Mouse (Mus musculus) v-Abl transformed pro-B cells (cell line): ENCODE results near the gene Pcp2.
"Not testable (repeated sequence)": the region's sequence is repeated elsewhere in the genome, so short reads cannot be mapped to it uniquely, and the experiment has no call there.

Source experiments
- in situ Hi-C, 2 experiments: fragments of 400-800 bp; cut with MboI; formaldehyde crosslinking; loops; one replicate each; pipeline ENCODE4 v1.15.1; 2025; ENCODE audit not compliant: unreplicated experiment in 2 of 2

Pcp2 gene

GRCm38 (mm10) chr8:3626971-3627370 is 1.6 kb upstream of the Pcp2 start:
- in situ Hi-C loops = loop anchor here (5.0 to 10.0 kb wide), 3 partner anchors 110 to 272 kb away; partner anchors contain the start of genes Pnpla6 (in 2 of the 2) and A430078G23Rik (in 1 of the 2)

DNA sequence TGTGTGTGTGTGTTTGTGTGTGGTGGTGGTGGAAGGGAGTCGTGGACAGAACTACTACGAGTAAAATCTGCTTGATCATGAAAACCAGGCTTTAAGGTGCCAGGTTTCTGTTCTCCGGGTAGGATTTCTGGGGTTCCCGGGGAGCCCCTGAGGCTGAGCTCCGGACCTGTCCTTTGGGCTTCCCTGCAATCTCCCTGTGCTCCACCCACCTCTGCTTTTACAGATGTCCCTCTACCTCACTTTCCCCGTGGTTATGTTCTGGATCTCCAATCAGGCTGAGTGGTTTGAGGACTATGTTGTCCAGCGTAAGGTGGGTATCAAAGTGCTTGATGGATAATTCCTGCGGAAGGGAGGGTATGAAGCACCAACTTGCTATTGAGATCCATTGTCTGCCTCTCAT is 3.2 kb downstream of the Pcp2 start:
- in situ Hi-C loops = loop anchor here (10.0 kb wide), 2 partner anchors 107 to 267 kb away; partner anchors contain the start of genes A430078G23Rik (in 1 of the 2) and Pnpla6 (in 1 of the 2)

- in situ Hi-C loops = loop anchor here (10.0 kb wide), 2 partner anchors 107 to 267 kb away; partner anchors contain the start of genes A430078G23Rik (in 1 of the 2) and Pnpla6 (in 1 of the 2)
Observed at GRCm38 (mm10) chr8:3621199-3621970, 4.0 kb downstream of the Pcp2 start, which contains the start of the genes Xab2 and Pet100. Gene Xab2 (minus strand): TSS chr8:3621316. Gene Pet100 (plus strand): TSS chr8:3621548.

DNA sequence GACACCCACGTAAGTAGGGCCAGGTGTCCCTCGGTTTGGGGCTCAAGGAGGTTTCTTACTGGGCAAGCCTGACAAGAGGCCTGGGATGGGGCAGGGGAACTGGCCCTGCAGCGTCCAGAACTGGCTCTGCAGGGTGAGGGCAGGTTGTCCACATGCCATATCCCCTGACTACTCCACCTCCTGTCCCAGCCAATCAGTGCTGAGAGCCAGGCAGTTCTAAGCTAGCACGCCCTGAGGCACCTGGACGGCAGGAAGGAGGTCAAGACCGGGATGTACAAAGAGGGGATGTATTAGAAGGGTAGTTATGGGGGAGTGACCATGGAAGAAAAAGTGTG is 15.6 kb downstream of the Pcp2 start:
- in situ Hi-C loops = loop anchor here in 1 of 2 experiments (10.0 kb wide), 1 partner anchor 1065 kb away; no protein-coding TSS in a partner anchor

DNA sequence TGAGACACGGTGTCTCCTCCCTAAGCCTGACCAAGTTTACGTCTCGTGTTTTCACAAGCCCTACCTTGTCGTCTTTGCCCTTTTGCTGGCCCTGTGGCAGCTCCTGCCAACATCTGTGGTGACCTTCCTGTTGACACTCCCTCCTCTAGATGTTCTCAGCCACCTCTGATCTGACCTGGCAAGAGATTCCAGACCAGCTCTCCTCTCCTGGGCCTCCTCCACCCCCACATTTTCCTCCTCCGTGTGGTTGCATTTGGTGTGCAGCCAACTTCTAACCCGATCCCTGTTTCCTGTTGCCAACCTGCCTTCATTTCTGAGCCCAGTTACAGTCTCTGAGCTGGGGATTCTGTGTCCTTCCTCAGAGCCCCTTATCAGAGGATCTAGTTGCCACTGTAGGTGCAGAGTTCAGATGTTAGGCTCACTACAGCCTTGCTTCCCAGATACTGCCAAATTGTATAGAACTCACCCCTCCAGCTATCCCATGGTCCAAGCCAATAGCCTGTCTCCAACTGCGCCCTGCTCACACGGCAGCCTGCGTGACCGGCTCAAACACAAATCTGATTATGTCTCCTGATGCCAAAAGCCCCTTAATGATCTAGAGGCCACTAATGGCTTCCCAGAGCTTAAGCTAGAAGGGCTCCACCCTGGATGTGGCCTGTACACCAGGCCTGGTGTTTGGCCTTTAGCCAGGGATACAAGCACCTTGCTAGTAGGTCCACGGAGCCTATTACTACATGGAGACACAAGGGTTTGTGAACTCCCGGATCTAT is 16.1 kb downstream of the Pcp2 start:
- in situ Hi-C loops = no loop called here

GRCm38 (mm10) chr8:3607822-3608221 is 17.5 kb downstream of the Pcp2 start:
- in situ Hi-C loops = no loop called here

- in situ Hi-C loops = no loop called here
Observed at GRCm38 (mm10) chr8:3606593-3606992, 18.8 kb downstream of the Pcp2 start.

- in situ Hi-C loops = no loop called here
Observed at GRCm38 (mm10) chr8:3603439-3603838, 21.9 kb downstream of the Pcp2 start.

- in situ Hi-C loops = no loop called here
Observed at GRCm38 (mm10) chr8:3600401-3600800, 24.9 kb downstream of the Pcp2 start.

GRCm38 (mm10) chr8:3599219-3599618 is 26.1 kb downstream of the Pcp2 start:
- in situ Hi-C loops = no loop called here

DNA sequence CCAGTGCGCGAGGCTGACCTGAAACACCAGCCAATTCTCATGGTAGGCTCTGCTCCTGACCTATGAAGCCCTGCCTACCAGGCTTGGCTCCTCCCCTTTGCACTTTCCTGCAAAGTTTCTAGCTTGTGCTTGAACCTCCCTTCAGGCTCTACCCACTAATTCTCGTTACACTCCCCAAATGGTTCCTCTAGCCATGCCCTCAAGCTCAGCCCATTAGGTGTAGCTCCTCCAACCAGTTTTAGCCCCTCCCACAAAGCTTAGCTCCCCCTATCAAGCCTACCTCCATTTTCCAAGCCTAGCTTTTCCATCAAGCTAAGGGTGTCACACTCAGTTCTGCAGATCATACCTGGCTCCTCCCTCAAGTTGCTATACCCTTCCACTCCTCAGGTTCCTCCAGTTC is 27.3 kb downstream of the Pcp2 start:
- in situ Hi-C loops = no loop called here

DNA sequence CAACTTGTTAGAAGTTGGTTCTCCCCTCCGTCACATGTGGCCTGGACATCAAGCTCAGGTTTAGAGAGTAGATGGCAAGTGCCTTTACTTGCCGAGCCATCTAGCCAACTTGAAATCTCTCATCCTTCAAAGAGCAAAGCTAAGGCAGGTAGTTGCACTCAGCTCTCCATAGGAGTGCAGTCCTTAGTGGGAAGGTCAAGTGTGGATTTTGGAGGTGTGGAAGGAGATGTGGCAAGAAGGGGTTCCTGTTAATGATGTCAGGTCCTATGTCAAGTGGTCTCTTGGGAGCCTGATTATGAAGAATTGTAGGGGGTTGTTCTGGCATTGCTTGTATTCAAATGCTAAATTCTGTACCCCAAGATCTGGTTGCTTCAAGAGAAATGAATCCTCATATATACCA is 30.9 kb downstream of the Pcp2 start:
- in situ Hi-C loops = no loop called here

DNA sequence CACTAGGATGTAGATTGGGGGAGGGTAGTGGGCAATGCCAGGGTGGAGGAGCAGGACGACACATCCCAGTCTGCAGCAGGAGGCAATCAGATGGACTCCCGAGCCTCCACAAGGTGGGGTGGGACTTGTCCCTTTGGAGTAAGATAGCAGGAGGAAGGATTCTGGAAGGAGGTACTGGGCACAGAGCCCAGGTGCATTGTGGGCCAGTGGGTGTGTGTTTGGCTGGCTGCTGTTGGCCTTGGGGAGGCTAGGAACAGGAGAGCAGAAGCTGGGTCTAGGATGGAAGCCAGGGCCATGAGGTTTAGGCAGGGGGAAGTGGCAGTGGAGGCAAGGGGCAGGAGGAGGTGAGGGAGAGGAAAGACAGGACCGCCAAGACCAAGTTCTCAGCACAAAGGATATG is 31.9 kb downstream of the Pcp2 start:
- in situ Hi-C loops = no loop called here

GRCm38 (mm10) chr8:3588258-3588633 is 37.1 kb downstream of the Pcp2 start:
- in situ Hi-C loops = no loop called here

DNA sequence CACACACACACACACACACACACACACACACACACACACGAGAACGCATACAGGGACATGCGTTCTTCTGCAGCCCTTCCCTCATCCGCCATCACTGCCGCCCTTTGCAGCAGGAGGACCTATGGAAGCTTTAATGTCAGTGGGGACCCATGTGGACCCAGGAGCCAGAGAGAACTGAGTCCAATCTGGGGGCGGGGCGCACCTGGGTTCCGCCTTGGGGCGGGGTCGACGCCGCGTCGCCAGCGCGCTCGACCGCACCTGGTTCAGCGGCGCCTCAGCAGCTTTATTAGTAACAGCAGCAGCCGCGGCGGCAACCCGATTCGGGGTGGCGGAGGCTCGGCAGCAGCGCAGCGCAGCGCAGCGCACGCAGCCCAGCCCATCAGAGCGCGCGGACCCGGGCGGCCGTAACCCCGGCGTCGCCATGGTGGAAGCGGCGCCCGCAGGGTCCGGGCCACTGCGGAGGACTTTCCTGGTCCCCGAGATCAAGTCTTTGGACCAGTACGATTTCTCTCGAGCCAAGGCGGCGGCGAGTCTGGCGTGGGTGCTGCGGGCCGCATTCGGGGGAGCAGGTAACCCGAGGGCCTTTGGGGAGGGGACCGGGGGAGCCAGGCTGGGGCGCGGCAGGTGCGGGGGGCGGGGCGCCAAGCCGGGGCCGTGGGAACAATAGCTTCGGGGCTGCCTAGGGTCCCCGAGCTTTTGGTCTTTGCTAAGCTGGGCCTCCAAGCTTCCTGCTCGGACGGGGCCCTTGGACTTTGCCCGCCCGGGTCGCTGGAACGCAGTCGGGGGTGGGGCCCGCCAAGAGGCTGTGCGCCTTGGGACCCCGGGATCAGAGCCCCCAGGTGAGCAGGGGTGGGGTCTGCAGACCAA is 37.7 kb downstream of the Pcp2 start:
- in situ Hi-C loops = no loop called here

DNA sequence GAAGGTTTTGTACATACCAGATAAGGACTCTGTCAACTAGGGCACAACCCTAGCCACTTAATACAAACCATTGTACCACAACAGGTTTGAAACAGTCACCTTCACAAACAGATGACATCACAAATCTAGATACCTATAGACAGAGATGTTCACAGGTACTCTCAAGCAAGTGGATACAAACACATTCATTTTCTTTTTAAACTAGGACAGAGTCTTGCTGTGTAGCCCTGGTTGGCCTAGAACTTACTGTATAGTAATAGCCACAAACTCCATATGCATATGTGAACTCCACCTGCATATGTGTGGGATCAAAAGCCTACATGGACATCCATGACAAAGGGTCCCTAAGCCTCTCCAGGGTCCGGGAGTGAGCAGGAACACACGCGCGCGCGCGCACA is 38.4 kb downstream of the Pcp2 start, which contains the start of gene Camsap3:
Gene Camsap3 (plus strand): TSS at position 301 of the 398 bp plus-strand sequence.
- in situ Hi-C loops = no loop called here

GRCm38 (mm10) chr8:3586452-3586851 is 38.9 kb downstream of the Pcp2 start:
- in situ Hi-C loops = no loop called here

GRCm38 (mm10) chr8:3581961-3582360 is 43.4 kb downstream of the Pcp2 start:
- in situ Hi-C loops = not testable (repeated sequence)

GRCm38 (mm10) chr8:3579390-3580364 is 45.7 kb downstream of the Pcp2 start:
- in situ Hi-C loops = no loop called here
